Mouse (Mus musculus) frontal cortex, adult (tissue): Measurements from ENCODE around the gene Pcna.
A peak's percentile ranks its signal among the peaks of the same experiment; 100 is the strongest.
"Not testable (repeated sequence)": the region's sequence is repeated elsewhere in the genome, so short reads cannot be mapped to it uniquely, and the experiment has no call there.

Experiments used
- ATAC-seq: cut with Nextera tagmentation; 2 replicates; pipeline ENCODE4 v1.9.2; 2017; ENCODE audit warnings: mild to moderate bottlenecking, moderate library complexity, mixed read lengths; ENCODE audit not compliant: low TSS enrichment

Pcna gene

DNA sequence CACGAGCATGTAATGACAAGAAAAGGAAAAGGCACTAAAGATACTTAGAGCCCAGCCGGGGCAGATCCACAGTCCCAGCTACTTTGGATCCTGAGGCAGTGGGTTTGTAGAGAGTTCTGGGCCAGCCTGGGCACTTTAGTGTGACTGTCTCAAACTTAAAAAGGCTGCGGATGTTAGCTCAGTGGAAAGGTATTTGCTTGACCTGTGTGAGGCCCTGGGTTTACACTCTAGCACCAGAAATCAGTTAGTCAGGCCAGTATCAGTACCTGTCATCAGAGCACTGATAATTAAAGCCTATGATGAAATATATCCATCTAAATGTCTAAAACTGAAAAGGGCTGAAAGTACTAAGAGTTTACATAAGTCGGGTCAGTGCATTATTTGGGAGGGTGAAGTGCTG, 23.1 kb upstream of the Pcna start:
- no peak for ATAC-seq

DNA sequence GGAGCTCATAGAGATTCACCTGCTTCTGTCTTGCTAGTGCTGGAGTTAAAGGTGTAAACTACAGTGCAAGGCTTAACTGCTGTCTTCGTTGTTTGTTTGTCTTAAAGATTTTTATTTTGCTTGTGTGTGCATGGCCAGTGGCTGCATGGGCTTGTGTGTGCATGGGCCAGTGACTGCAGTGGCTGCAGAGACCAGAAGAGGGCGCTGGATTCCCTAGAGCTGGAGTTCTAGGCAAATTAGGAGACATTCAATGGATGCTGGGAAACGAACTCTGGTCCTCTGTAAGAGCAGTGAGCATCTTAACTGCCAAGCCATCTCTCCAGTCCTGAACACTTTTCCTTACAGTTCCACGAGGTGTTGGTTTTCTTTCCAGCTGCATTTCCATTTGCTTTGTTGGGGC, 22.4 kb upstream of the Pcna start:
- ATAC-seq, result no peak

DNA sequence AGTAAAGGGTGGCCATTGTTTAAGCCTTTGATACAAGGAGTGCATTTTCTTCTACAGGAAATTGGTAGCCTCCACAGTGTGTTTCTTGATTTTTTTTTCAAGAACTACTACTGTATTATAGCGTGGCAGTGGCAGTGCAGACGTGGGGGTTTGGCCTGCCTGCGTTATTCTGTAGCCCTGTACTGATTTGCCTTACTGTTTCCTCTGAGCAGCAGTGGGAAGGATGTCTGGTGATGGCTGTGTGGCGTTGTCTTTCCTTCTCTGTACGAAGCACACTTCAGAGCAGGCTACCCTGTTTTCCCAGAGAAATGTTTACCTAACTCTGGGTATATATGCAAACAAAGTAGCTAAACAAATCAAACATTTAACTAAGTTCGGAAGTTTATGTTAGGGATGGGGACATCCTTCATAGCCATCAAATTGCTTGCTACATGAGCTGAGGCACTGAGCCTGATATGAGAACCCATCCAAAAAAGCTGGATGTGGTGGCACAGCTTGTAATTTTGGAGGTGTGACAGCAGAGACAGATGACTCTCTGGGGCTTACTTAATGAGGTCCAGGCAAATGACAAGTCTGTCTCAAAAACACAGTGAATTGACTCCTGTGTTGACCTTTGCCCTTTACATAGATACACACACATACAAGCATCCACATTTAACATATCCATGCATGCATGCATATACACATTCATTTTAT, 19.7 kb upstream of the Pcna start:
- no peak for ATAC-seq

DNA sequence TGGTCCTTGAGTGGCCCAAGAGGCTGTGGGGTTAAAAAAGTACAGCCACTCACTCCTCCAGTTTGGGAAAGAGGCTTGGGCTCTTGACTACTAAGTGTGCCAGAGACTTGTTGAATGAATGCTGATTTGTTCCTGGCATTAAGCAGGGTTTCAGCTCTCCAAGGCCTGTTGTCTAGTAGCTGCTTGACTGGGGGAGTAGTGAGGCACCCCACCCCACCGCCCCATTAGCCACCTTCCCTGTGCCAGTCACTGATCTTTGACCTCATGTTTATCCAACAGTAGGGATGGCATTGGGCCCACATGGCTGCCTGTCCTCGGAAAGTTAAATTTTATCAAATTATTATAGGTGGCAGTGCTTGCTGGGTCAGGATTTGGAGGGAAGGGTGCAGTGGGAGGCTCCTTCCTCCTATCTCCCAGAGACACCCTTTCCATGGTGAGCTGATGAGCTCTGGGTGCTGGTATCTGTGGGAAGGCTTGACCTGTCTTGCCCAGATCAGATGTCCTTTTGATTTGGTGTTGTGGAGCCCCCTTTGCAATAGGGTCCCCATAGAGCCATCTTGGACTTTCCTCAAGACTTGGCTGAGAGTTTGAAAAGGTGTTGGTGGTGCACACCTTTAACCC, 17.3 kb upstream of the Pcna start:
- ATAC-seq, result peak; percentile 47

DNA sequence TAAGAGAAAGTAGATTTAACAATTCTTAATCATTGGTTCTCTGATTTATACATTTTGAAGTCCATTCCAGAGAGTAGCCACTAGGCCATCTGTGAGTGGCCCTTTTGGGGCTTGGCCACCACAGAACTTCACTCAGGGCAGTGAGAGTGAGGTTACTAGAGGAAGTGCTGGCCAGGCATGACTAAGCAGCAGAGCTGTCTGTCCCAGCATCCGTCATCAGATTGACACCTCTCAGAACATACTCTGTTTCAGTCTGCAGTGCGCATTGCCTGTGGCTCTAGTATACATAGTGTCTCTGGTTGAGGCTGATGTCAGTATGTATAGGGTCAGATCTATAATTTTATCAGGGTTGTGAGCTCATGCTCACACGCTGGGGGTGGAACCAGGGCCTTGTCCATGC, 16.1 kb upstream of the Pcna start:
- no peak for ATAC-seq

DNA sequence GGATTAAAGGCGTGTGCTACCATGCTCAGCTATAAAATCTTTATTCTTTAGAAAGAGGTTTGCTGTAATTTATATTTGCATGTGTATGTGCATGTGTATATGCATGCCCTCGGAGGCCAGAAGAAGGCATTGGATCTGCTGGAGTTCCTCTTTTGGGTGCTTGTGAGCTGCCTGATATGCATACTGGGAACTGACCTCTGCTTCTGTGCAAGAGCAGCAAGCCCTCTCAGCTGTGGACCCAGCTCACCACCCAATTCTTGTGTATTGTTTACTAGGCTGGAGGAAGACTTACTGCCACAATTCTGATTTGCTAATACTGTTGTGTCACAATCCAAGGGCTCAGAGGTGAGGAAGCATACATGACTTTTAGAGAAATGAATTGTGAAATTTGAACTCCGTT, 13.0 kb upstream of the Pcna start:
- ATAC-seq, result no peak

DNA sequence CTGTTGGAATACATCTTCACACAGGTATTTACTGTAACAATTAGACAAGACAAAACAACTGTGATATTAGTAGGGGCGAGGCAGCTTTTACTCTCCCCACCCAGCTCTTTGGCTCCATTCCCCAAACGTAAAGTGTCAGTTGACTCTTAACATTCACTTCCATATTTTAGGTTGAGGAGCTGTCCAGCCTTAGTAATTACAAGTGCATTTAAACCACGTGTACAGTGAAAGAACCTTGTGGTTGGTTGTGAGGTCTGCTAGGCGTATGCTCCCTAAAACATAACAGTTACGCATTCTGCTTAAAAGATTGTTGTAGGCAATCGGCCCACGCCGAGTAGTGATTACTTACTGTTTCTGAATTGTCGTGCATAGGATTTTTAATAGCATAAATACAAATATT, 12.1 kb upstream of the Pcna start:
- ATAC-seq, result no peak

DNA sequence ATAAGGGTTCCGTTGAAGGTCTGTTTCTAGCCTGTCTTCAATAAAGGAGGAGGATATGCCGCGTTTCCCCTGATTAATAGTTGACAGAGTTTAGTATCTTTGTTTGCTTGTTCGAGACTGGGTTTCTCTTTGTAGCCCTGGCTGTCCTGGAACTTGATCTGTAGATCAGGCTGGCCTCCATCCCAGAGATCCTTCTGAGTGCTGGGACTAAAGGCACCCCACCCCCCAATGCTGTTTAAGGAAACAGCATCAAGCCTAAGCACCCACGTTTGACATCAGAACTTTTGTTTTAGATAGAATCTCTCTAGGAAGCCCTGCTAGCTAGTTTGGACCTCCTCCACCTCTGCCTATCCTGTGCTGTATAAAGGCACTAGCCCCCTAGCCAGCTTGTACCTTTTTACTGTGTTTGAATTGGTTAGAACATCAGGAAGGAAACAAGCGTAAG, 11.2 kb upstream of the Pcna start:
- no peak for ATAC-seq

DNA sequence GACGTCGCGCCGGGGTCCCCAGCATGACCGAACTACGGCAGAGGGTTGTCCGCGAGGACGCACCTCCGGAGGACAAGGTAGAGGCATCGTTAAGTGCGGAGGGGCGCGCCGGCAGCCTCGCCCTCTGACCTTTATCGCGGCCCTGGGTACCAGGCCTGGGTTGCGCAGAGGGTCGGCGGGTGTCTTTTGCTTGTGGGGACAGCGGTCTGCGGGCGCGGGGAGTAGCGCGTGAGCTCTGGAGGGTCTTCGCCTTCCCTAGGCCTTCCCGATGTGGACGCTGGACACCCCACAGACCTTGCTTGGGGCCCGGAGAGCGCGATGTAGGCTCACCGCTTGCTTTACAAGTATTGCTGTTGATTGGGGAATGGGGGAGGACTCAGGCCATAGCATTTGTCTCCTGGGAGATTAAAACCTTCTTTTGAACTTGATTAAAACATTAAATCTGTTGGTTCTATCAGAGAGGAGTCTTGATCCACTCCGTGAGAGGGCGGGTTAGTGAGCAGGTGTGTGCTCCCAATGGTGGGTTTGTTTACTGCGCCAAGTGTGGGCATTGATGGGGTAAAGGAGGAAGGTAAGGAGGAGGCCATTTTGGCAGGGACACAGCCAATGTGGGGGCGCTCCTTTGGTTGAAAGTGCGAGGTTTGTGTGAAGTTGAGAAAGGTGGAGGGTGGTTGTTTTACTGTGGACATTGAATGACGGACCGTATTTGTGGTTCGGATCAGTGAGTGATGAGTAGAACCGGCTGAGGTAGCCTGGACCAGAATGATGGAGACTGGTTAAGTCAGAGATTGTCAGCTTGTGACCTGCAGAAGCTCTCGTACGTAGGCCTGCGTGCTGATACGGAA, 10.5 kb upstream of the Pcna start:
- peak; percentile 42 for ATAC-seq

DNA sequence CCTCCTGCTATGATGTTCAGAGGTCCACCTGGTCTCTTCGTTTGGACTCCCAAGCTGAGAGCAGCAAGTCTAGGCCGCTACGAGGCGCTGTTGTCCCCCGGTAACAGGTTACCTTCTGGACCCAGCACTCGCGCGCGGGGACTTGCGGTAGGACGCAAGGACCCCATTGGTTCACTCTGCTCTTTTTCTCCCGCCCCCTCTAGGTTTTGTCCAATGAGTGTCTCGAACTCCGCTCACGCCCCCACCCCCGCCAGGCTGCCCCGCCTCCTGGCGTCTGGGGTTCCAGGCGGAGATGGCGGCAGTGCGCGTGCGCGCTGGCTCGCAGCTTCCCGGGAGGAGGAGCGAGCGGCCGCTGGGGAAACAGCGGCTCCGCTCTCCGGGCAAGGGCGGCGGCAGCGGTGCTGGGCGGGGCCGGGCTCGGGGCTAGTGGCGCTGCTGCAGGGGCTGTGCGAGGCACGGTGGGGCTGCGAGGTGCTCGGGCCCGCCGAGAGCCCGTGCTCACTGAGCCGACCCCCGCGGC, 9.8 kb upstream of the Pcna start, which contains the start of gene Cds2:
Cds2 (plus strand) TSS at position 270 of the 520 bp plus-strand sequence.
- peak; percentile 96 for ATAC-seq

DNA sequence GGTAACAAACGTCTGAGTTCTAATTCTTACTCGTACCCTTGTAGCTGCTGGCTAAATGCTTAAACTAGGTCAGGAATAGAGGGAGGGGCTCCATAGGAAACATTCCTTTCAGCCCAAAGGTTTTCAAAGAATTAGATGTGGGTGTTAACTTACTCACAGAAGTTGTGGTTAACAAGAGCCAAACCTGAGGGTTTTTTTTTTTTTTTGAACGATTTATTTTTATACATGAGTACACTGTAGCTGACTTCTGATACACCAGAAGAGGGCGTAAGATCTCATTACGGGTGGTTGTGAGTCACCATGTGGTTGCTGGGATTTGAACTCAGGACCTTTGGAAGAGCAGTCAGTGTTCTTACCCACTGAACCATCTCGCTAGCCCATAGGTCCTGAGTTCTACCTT, 9.1 kb upstream of the Pcna start:
- ATAC-seq, result no peak

DNA sequence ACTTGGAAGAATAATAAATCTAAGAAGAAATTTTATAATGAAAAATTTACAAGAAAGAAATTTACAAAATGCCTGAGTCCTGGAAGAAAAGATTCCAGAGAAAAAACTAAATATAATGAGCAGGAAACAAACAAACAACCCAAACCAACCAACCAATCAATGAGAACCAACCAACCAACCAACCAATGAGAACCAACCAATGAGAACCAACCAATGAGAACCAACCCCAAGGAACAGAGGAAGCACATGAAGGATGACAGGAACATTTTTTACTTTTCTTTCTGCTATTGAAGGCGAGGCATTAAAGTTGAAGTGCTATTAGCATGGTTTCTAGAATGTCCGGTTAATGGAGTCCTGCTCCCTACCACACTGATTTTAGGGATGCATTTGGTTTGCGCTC, 7.5 kb upstream of the Pcna start:
- ATAC-seq, result no peak

DNA sequence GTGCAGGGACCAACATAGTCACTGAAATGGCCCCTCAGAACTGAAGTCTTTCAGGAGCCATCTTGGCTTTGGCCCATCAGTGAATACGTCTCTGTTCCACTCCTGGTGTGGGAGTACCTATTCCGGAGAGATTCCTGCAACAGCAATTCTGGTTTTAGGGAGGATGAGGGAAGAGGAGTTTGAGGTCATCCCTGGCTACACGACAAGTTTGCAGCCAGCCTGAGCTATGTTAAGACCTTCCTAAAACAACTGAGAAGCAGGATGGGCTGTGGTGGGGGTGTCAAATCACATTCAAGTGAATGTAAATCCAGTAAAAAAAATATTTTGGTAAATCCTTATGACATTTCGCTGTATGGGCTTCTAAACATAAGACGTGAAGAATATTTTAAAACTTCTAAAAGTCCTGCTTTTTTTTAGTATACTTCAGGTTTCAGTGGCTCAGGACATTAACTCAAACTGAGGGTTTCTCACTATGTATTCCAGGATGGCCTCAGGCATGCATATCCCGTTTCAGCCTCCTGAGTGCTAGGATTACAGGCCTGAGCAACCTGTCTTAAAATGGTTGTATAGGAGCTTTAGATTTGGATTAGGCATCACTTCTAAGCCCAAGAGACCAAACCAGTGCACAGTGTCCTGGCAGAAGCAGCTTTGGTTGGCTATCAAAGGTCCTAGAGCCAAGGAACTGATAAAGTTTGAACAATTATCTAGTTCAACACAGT, 4.4 kb upstream of the Pcna start:
- ATAC-seq, result no peak

DNA sequence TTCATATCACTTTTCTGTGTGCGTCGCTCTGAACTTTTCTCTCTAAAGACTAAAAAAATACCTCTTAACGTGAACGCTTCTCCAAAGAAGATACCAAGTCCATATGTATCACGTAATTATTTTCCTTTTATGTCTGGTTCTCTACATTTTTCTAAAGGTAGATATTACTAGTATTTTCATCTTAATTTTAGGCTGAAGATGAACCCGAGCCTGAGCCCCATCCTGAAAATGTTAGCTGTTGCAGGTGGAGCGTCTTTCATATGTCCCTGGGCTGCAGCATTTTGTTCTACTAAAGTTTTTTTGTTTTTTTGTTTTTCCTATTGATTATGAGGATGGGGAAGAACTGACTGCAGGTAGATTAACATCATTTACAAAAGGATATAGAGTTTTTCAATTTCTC, 489 bp upstream of the Pcna start:
- no peak for ATAC-seq

DNA sequence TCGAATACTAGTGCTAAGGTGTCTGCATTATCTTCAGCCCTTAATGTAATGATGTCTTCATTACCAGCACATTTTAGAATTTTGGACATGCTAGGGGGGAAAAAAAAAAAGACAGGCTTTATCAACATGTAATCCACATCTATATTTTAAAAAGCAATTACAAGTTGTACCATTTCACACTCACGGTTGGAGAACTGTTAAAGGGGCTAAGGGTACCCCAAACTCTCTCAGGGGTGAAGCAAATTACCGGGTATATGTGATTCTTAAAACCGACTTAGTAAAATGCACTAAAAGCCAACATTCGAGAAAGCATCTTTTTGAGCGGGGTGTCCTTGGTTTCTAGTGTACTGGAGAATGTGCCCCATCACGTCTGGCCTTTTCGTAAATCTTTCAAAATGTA, 1.2 kb downstream of the Pcna start:
- no peak for ATAC-seq

DNA sequence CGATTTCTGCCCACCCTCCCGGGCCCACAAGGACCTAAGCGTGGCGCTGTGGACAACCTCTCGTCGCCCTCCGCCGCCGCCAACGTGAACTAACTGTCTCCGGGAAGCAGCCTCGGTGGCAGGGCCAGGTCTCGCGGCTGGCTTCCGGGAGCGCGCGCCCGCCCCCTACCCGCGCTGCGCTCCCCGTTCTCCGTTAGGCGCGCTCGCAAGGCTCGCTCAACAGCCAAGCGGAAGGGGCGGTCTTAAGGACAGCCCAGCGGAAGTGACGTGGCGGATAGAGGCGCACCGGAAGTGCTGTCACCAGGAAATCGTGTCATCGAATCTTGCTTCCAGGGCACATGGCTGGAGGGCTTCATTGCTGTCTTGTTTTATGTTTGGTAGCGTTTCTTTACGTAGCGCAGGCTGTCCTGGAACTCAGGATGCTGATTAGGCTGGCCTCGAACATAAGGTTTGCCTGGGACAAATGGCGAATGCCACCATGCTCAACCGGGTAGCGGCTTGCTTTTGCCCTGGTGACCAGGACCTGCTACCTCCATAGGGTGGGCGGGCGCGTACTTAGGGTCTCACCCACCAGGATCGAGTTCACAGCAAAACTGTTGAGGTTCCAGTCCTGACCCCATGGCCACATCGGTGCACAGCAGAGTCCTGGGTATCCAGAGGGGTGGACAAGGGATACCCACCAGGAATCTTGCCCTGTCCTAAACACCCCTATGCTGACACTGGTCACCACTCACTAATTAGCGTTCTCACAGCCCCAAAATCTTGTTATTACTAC, 5.4 kb downstream of the Pcna start, which contains the start of gene Tmem230:
Tmem230 (minus strand) TSS at position 269 of the 775 bp plus-strand sequence.
- ATAC-seq, result peak; percentile 95

DNA sequence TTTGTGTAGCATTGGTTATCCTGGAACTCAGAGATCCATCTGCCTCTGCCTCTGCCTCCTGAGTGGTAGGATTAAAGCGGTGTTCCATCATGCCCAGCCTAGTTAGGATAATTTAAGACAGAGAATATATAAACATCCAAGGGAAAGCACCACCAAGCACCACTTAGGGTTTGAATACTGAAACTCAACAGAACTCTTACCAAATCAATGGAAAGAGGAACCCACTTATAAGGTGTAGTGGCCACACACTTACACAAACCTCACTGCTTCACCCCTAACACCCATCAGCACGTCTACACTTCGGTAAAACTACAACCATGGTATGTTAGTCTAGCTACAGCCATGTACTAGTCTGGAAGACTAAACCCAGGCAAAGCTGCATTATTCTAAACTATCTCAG, 9.7 kb downstream of the Pcna start:
- no peak for ATAC-seq

DNA sequence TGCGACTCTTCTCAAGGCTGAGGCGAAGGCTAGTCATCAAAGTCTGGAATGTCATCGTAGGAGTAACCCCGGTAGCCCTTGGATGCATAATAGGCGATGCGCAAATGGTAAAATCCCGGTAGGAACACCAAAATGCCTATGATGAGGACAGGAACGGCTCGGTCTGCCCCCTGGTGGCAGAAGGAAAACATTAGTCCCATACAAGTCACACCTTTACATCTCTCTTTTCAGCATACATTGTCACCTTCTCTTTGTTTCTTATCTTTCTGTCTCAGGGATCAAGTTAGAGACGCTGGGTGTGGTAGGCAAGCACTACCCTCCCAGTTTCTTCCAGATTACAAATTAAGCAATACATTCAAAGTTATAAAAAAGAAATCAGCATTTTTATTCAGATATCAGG, 12.7 kb downstream of the Pcna start:
- ATAC-seq, result peak; percentile 82

DNA sequence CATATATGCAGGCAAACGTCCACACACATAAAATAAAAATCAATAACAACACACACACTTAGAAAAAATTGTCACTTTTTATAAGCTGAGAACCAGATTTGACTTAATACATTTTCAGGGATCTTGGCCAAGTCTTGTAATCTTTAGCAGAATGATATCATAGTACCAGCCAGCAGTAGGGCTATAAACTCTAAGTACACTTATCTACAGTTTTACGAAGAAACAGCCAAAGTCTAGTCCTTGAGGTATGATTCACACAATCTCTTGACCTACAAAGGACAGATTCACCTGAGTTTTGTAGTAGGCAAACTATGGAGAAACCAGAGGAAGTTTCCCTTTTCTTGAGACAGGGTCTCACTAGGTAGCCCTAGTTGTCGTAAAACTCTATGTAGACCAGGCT, 13.7 kb downstream of the Pcna start:
- ATAC-seq, result not testable (repeated sequence)

DNA sequence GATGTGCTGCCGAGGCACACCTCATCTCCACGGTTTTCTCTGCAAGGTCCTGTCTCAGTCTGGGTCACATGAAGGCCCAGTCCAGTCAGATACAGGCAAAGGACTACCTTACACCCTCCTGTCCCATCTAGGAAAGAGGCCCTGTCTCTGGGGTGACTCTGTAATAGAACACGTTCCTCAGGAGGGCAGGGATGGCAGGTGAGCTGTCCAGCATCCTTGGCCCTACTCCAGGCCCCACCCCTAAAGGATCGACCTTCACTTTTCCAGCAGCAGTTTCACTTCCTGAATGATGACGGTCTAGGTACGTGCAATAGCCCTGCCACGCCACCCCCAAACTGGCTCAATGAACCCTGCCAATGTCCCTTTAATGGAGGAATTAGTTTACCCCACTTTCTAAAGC, 17.1 kb downstream of the Pcna start:
- ATAC-seq, result no peak

DNA sequence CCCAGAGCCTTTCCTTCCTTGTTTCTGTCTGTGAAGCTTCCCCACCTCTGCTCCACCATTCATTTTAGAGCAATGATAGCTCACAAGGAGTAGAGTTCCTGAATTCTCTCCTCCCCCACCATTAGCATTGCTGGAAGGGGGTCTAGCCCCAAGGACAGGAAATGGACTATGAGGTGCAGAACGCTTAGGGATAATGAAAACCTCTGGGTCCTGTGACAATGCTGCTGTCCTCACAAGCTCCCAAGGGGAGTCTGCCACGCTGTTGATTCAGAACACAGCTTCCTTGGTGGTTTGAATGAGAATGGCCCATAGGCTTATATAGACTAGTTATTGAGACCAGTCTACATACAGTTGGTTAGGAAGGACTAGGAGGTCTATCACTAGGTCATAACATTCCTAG, 17.8 kb downstream of the Pcna start:
- no peak for ATAC-seq
